Mouse (Mus musculus) erythroblast, embryonic 14.5 days (primary cell): Measurements from ENCODE around the gene Phactr2.

ENCODE experiments used
- GATA1 ChIP-seq: IDR thresholded peaks from 2 replicates; pipeline ENCODE4 v1.6.1; 2012; ENCODE audit warnings: low read length, inconsistent platforms, mixed read lengths
- TAL1 ChIP-seq: IDR thresholded peaks from 3 replicates; pipeline ENCODE4 v1.6.1; 2012; ENCODE audit warnings: low read length, inconsistent platforms, mixed read lengths

DNA sequence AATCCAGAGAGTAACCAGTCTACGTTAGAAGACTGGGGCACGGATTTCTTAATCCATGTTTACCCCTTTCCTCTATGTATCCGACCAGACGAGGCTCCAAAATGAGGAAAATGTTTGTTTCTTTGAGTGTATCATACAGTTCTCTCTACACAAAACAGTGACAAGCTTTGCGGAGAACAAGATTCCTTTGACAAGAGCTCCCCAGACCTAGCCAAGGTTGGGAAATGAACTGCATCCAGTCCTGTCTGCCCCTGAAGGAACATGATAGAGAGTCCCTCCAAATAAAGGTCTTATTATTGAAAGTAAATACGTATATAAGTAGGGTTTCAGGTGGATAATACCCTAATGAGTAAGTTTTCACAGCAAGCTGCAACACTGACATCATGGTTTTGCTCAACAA, 199.1 kb downstream of the Phactr2 start:
- TF ChIP-seq GATA1 (no peak), TAL1 (no peak)
